Mouse (Mus musculus): ENCODE data around the gene Ak1. TPM values are rescaled to one million over a fixed set of nuclear protein-coding genes. Genes with fewer than 3 reads are reported as not detected.
A peak's percentile ranks its signal among the peaks of the same experiment; 100 is the strongest.

Ak1 gene
- total and polyA plus RNA-seq, 2 experiments from 2014 or later = 107 to 114 TPM

DNA sequence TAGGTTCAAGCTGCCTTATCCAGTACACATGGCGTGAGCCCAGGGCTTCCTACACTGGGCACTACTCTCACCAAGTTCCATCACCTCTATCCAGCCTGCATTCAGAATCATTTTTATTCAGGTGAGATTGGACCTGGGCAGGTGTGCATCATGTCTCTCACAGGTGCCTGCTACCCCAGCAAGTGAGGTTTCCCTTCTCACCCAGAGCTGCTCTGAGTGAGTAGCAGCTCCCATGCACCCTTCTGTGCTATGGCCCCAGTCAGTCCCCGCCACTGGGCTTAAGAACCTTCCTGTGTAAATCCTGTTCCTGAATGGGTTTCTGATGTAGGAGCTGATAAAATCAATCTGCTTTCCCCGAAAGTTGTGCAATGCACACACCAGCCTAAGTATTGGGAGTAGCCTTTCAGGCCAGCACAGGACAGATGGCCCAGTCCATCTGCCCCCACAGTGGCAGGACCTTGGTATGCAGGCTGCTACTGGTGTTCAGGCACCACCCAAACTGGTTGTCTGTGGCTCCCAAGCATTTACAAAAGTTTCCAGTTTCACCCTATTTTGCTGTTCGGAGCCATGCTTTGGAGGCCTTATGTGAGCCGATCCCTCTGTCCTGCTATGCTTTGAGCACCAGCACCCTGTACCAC lies 2.7 kb downstream of the Ak1 start:
- ATAC-seq (ENCODE audit: low FRiP score) = no peak
- WGBS = 81% methylated on average over 5 of the region's 5 CpGs
- Histone ChIP-seq H3K27me3 (ENCODE audit: insufficient read depth, low read length) (no peaks in the 10 kb centered on the region), H3K9ac (replicated peaks; ENCODE audit: low read length, poor library complexity, severe bottlenecking) (no peak overlapping the region), H3K4me3 (ENCODE audit: low read depth, low read length) (no peak overlapping the region), H3K27ac (ENCODE audit: low read depth, low read length) (no peak overlapping the region), H3K9me3 (ENCODE audit: low read length) (no peaks in the 10 kb centered on the region), H3K4me2 (ENCODE audit: low read depth, low read length, poor library complexity, severe bottlenecking) (no peak overlapping the region), H3K4me1 (ENCODE audit: insufficient read depth, low read length) (peaks cover 28% of the 10 kb centered on the region), H3K36me3 (ENCODE audit: insufficient read depth, low read length) (no peaks in the 10 kb centered on the region)
- TF ChIP-seq CTCF (IDR thresholded peaks at IDR 0.05) = no peak
- DNase-seq (ENCODE audit: low spot score) = no peak

- H3K27me3 ChIP-seq (ENCODE audit: insufficient read depth, low read length) = no peaks in the 10 kb centered on the region
- H3K4me1 ChIP-seq (ENCODE audit: insufficient read depth, low read length) = peaks cover 29% of the 10 kb centered on the region
- peak overlapping the region; percentile 61 for H3K4me2 ChIP-seq (ENCODE audit: low read depth, low read length, poor library complexity, severe bottlenecking)
- H3K4me3 ChIP-seq (ENCODE audit: low read depth, low read length) = peak overlapping the region; percentile 38
- H3K9me3 ChIP-seq (ENCODE audit: low read length) = no peaks in the 10 kb centered on the region
- peak; percentile 87 for DNase-seq (ENCODE audit: low spot score)
- peak overlapping the region; percentile 84 for H3K27ac ChIP-seq (ENCODE audit: low read depth, low read length)
- WGBS = 5% methylated on average over 13 of the region's 13 CpGs
- peak; percentile 69 for ATAC-seq (ENCODE audit: low FRiP score)
- H3K36me3 ChIP-seq (ENCODE audit: insufficient read depth, low read length) = no peaks in the 10 kb centered on the region
- H3K9ac ChIP-seq (replicated peaks; ENCODE audit: low read length, poor library complexity, severe bottlenecking) = peak overlapping the region; percentile 76
- TF ChIP-seq CTCF (IDR thresholded peaks at IDR 0.05) = peak; percentile 34
These were observed 3.8 kb downstream of the Ak1 start for GRCm38 (mm10) chr2:32625212-32625872.

GRCm38 (mm10) chr2:32625873-32626694 lies 4.5 kb downstream of the Ak1 start:
- peak; percentile 5; the same call in 1 of the 2 replicates for ATAC-seq (ENCODE audit: low FRiP score)
- peak overlapping the region; percentile 84 for H3K27ac ChIP-seq (ENCODE audit: low read depth, low read length)
- H3K4me2 ChIP-seq (ENCODE audit: low read depth, low read length, poor library complexity, severe bottlenecking) = peak overlapping the region; percentile 61
- H3K4me3 ChIP-seq (ENCODE audit: low read depth, low read length) = peak overlapping the region; percentile 38
- DNase-seq (ENCODE audit: low spot score) = peak; percentile 62
- H3K27me3 ChIP-seq (ENCODE audit: insufficient read depth, low read length) = no peaks in the 10 kb centered on the region
- H3K9me3 ChIP-seq (ENCODE audit: low read length) = no peaks in the 10 kb centered on the region
- TF ChIP-seq CTCF (IDR thresholded peaks at IDR 0.05) = no peak
- 0 out of 2 replicates have a peak, but pooled peaks cover 2% of the 10 kb centered on the region for H3K36me3 ChIP-seq (ENCODE audit: insufficient read depth, low read length)
- H3K9ac ChIP-seq (replicated peaks; ENCODE audit: low read length, poor library complexity, severe bottlenecking) = peak overlapping the region; percentile 76
- 56% methylated on average over 5 of the region's 5 CpGs for WGBS
- H3K4me1 ChIP-seq (ENCODE audit: insufficient read depth, low read length) = peaks cover 29% of the 10 kb centered on the region

GRCm38 (mm10) chr2:32627266-32628043 lies 5.9 kb downstream of the Ak1 start:
- H3K4me3 ChIP-seq (ENCODE audit: low read depth, low read length) = no peak overlapping the region
- 0 out of 2 replicates have a peak, but pooled peaks have one; percentile 9 for TF ChIP-seq CTCF (IDR thresholded peaks at IDR 0.05)
- 0 out of 2 replicates have a peak, but pooled peaks cover 2% of the 10 kb centered on the region for H3K36me3 ChIP-seq (ENCODE audit: insufficient read depth, low read length)
- H3K4me1 ChIP-seq (ENCODE audit: insufficient read depth, low read length) = peaks cover 29% of the 10 kb centered on the region
- H3K27me3 ChIP-seq (ENCODE audit: insufficient read depth, low read length) = no peaks in the 10 kb centered on the region
- DNase-seq (ENCODE audit: low spot score) (no peak), ATAC-seq (ENCODE audit: low FRiP score) (no peak)
- WGBS = 73% methylated on average over 20 of the region's 20 CpGs
- no peaks in the 10 kb centered on the region for H3K9me3 ChIP-seq (ENCODE audit: low read length)
- H3K27ac ChIP-seq (ENCODE audit: low read depth, low read length) = 0 out of 2 replicates have a peak overlapping the region, but pooled peaks have one; percentile 6
- H3K9ac ChIP-seq (replicated peaks; ENCODE audit: low read length, poor library complexity, severe bottlenecking) = 0 out of 2 replicates have a peak overlapping the region, but pooled peaks have one; percentile 29
- H3K4me2 ChIP-seq (ENCODE audit: low read depth, low read length, poor library complexity, severe bottlenecking) = 0 out of 2 replicates have a peak overlapping the region, but pooled peaks have one; percentile 2

DNA sequence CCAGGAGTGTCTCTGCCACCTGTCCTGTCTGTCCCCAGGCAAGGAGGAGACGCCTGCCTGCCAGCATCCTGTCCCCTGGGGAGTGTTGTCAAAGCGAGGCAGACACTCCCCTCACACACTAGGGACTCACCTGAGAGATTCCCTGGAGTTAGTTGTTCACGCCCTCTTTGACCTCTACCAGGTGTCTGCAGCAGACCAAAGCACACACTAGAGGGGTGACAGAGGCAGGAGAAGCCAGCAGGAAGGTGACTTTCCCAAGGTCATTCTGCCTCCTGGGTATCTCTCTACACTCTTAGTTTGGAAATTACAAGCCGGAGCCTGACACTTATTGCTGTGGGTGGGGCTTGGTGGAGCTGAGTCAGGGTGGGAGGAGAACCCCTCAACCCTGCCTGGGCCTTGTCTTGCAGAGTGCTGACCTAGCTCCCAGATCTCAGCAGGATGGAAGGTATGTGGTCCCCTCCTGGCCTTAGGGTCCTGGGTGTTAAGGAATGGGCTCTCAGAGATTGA lies 6.5 kb downstream of the Ak1 start:
- Histone ChIP-seq H3K4me2 (ENCODE audit: low read depth, low read length, poor library complexity, severe bottlenecking) (peak overlapping the region; percentile 13), H3K36me3 (ENCODE audit: insufficient read depth, low read length) (0 out of 2 replicates have a peak, but pooled peaks cover 2% of the 10 kb centered on the region), H3K27me3 (ENCODE audit: insufficient read depth, low read length) (no peaks in the 10 kb centered on the region), H3K9ac (replicated peaks; ENCODE audit: low read length, poor library complexity, severe bottlenecking) (0 out of 2 replicates have a peak overlapping the region, but pooled peaks have one; percentile 29), H3K27ac (ENCODE audit: low read depth, low read length) (0 out of 2 replicates have a peak overlapping the region, but pooled peaks have one; percentile 6), H3K9me3 (ENCODE audit: low read length) (no peaks in the 10 kb centered on the region), H3K4me1 (ENCODE audit: insufficient read depth, low read length) (peaks cover 29% of the 10 kb centered on the region), H3K4me3 (ENCODE audit: low read depth, low read length) (no peak overlapping the region)
- ATAC-seq (ENCODE audit: low FRiP score) = no peak
- no peak for TF ChIP-seq CTCF (IDR thresholded peaks at IDR 0.05)
- 68% methylated on average over 4 of the region's 4 CpGs for WGBS
- DNase-seq (ENCODE audit: low spot score) = no peak

All from midbrain, postnatal 0 days (tissue).